Mouse (Mus musculus) C2C12 (cell line): ENCODE measurements around the gene Cetn4. TPM values are rescaled to one million over a fixed set of nuclear protein-coding genes. Genes with fewer than 3 reads are reported as not detected.

Source experiments
- H3K27me3 ChIP-seq: one replicate; pipeline ENCODE4 v1.6.1; 2011; ENCODE audit not compliant: control insufficient read depth, insufficient read depth, insufficient read length
- H3K36me3 ChIP-seq: one replicate; pipeline ENCODE4 v1.6.1; 2011; ENCODE audit not compliant: control insufficient read depth, insufficient read depth
- H3K4me3 ChIP-seq: one replicate; pipeline ENCODE4 v1.5.1; 2011; ENCODE audit warnings: mild to moderate bottlenecking, control low read depth; ENCODE audit not compliant: poor library complexity, insufficient read depth, severe bottlenecking
- H3K79me2 ChIP-seq: one replicate; pipeline ENCODE4 v1.6.1; 2011; ENCODE audit not compliant: control insufficient read depth, insufficient read depth
- H3K79me3 ChIP-seq: one replicate; pipeline ENCODE4 v1.6.1; 2011; ENCODE audit warnings: low read depth, control low read depth
- H3ac ChIP-seq: one replicate; pipeline ENCODE3; 2011; ENCODE audit warnings: low read depth; ENCODE audit not compliant: control insufficient read depth, insufficient read length
- CEBPB ChIP-seq: IDR thresholded peaks from one replicate; pipeline ENCODE4 v1.6.1; 2011; ENCODE audit warnings: low read depth, mild to moderate bottlenecking, control low read depth, moderate library complexity
- CTCF ChIP-seq: IDR thresholded peaks from one replicate; pipeline ENCODE4 v1.5.1; 2011; ENCODE audit not compliant: control insufficient read depth, insufficient read depth, insufficient read length
- FOSL1 ChIP-seq: IDR thresholded peaks from one replicate; pipeline ENCODE4 v1.8.0; 2011; ENCODE audit warnings: mild to moderate bottlenecking, low read length; ENCODE audit not compliant: poor library complexity, insufficient read depth, severe bottlenecking
- MAX ChIP-seq: IDR thresholded peaks from one replicate; pipeline ENCODE4 v1.6.1; 2011; ENCODE audit warnings: mild to moderate bottlenecking, control low read depth
- MYOD1 ChIP-seq: IDR thresholded peaks from one replicate; pipeline ENCODE4 v1.6.1; 2011; ENCODE audit warnings: low read depth; ENCODE audit not compliant: control insufficient read depth, insufficient read length
- MYOG ChIP-seq: IDR thresholded peaks from one replicate; pipeline ENCODE4 v1.6.1; 2011; ENCODE audit not compliant: control insufficient read depth, insufficient read length; ENCODE audit errors: extremely low read depth
- USF1 ChIP-seq: IDR thresholded peaks from one replicate; pipeline ENCODE4 v1.6.1; 2011; ENCODE audit warnings: low read depth, mild to moderate bottlenecking, control low read depth, moderate library complexity
- polyA plus RNA-seq: library from polyadenylated mRNA; unstranded; fragments of >200 nt; fragmentation: generic; extraction: Trizol; gene quantifications from one replicate; pipeline ENCODE4 v1.2.1, GENCODE M21; 2012; ENCODE audit warnings: missing spikeins

The Cetn4 gene
- polyA plus RNA-seq, 1 experiment = 0.75 TPM

DNA sequence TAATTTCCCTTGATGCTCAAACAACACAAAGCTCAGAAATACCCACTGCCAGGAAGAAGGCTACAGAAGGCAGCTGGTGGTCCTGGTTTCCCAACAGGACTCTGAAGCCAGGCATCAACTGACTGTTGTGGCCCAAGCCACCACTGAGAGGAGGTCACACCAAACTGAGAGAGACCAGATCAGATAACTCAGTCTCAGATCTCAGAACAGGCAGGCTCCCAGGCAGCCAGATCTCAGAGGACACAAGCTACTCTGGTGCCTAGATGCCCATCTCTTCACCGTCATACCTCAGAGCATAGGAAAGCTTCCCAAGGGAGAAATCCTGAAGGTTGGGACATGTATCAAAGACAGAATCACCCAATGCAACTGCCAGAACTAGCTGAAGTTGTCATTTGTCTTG, 32.3 kb downstream of the Cetn4 start:
- Histone ChIP-seq H3K36me3 (no peaks in the 10 kb centered on the region), H3K4me3 (no peak overlapping the region), H3K27me3 (no peaks in the 10 kb centered on the region), H3K79me2 (no peaks in the 10 kb centered on the region), H3ac (no peak overlapping the region), H3K79me3 (no peaks in the 10 kb centered on the region)
- TF ChIP-seq FOSL1 (no peak), MYOD1 (no peak), MAX (no peak), CEBPB (no peak), USF1 (no peak), MYOG (no peak), CTCF (no peak)

DNA sequence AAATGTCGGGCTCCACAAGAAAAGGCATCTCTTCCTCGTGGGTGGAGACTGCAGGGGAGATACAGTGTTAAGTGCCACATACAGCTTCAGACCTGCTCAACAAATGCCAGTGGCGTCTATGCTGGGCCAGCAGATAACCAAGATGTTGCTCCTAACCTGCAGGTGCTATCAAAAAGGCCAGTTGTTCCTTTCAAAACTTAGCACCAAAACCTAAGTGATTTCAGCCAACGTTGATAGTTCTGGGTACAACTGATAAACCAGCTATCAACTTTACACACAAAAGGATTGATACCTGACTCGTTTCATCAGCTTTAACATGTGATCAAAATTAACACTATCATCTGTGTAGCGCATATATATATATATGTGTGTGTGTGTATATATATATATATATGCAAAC, 37.8 kb downstream of the Cetn4 start:
- TF ChIP-seq FOSL1 (no peak), USF1 (no peak), MAX (no peak), CTCF (no peak), MYOG (no peak), CEBPB (no peak), MYOD1 (no peak)
- peaks cover 6% of the 10 kb centered on the region for H3K27me3 ChIP-seq
- H3K4me3 ChIP-seq = no peak overlapping the region
- no peaks in the 10 kb centered on the region for H3K79me3 ChIP-seq
- H3K36me3 ChIP-seq = no peaks in the 10 kb centered on the region
- H3K79me2 ChIP-seq = no peaks in the 10 kb centered on the region
- no peak overlapping the region for H3ac ChIP-seq

DNA sequence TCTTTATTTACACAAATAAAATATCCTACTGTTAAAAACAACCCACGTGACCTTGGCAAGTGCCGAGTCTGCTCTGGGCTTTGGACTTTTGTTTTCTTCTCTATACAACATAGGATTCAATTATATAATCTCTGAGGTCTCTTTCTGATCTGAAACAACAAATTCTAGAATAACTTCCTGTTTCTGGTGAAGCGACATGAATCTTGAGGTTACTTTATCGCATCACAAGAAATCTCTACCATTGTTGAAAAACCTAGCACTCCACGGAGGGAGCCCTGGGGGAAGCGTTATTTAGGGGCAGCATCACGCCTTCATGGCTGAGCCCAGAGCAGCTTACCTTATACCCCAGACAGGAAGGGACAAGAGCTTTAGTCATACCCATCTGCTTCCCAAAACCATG, 39.4 kb downstream of the Cetn4 start:
- TF ChIP-seq MYOG = no peak
- TF ChIP-seq MYOD1 = no peak
- TF ChIP-seq CTCF = no peak
- no peak for TF ChIP-seq FOSL1
- TF ChIP-seq USF1 = no peak
- TF ChIP-seq CEBPB = no peak
- TF ChIP-seq MAX = no peak
- Histone ChIP-seq H3K36me3 (no peaks in the 10 kb centered on the region), H3ac (no peak overlapping the region), H3K79me3 (no peaks in the 10 kb centered on the region), H3K27me3 (peaks cover 6% of the 10 kb centered on the region), H3K79me2 (no peaks in the 10 kb centered on the region), H3K4me3 (no peak overlapping the region)

DNA sequence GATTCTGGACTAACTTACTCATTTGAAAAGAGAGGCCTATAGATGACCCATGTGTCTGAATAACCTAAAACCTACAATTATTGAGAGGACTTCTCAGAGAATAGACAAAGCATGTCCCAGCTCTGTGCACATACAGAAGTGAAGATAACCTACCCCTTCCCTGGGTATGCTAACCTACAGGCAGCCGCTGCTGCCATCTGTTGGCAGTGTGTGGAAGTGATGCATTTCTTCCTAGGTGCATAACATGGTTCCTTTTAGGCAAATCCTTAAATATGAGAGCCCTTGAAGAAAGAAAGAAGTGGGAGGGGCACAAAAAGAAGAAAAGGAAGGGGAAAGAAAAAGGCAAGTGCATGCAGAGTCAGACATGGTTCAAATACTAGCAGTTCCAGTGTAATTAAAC, 41.3 kb downstream of the Cetn4 start:
- no peaks in the 10 kb centered on the region for H3K79me3 ChIP-seq
- H3ac ChIP-seq = no peak overlapping the region
- TF ChIP-seq CTCF (peak; percentile 50), FOSL1 (no peak)
- H3K4me3 ChIP-seq = no peak overlapping the region
- H3K79me2 ChIP-seq = no peaks in the 10 kb centered on the region
- peaks cover 6% of the 10 kb centered on the region for H3K27me3 ChIP-seq
- H3K36me3 ChIP-seq = no peaks in the 10 kb centered on the region

DNA sequence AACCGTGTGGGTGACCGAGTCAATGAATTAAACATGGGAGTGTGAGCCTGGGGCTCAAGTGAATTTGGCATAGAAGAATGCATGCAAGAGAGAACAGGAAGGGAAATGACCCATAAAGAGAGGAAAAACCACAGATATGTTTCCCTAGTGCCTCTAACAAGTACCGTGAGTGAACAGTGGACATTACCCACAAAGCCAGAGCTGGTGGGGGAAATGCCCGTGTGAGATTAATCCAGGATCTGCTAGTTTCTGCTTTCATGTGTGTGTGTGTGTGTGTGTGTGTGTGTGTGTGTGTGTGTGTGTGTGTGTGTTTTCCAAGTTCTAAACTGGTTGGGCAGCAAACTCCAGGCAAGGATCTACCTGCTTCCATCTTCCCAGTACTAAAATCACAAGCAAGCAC, 42.6 kb downstream of the Cetn4 start:
- Histone ChIP-seq H3K4me3 (no peak overlapping the region), H3K27me3 (peaks cover 6% of the 10 kb centered on the region), H3K79me2 (no peaks in the 10 kb centered on the region), H3ac (no peak overlapping the region), H3K36me3 (no peaks in the 10 kb centered on the region), H3K79me3 (no peaks in the 10 kb centered on the region)
- TF ChIP-seq MAX (no peak), MYOD1 (no peak), FOSL1 (no peak), USF1 (no peak), MYOG (no peak), CTCF (no peak), CEBPB (no peak)

DNA sequence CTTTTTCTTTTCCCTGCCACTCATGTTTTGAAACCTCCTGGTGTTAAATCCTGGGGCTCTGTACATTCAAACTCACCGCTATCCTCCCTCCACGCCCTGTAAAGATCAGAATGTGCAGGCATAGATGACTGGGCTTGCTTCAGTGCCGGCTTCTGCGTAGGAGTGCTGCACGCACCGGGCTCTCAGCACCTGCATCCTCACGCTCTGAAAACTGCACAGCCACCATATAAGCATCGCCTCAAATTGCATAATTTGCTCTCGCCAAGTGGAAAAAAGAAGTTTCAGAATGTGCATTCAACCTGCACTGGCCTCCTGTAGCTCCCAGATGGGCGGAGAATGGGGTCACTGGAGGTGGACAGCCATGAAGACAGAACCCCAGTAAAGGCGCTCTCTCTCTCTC, 44.2 kb downstream of the Cetn4 start:
- peaks cover 6% of the 10 kb centered on the region for H3K27me3 ChIP-seq
- no peak for TF ChIP-seq MAX
- no peak for TF ChIP-seq FOSL1
- no peak for TF ChIP-seq CTCF
- TF ChIP-seq USF1 = no peak
- TF ChIP-seq MYOG = no peak
- no peak for TF ChIP-seq CEBPB
- TF ChIP-seq MYOD1 = no peak
- H3K79me2 ChIP-seq = no peaks in the 10 kb centered on the region
- H3K36me3 ChIP-seq = no peaks in the 10 kb centered on the region
- H3K4me3 ChIP-seq = no peak overlapping the region
- no peaks in the 10 kb centered on the region for H3K79me3 ChIP-seq
- no peak overlapping the region for H3ac ChIP-seq
